8 mouse cellular contexts compared by ENCODE assay signal in genomic region chr10:128526366-128527356, GRCm38 (mm10). TPM values are rescaled to one million over a fixed set of nuclear protein-coding genes. Genes with fewer than 3 reads are reported as not detected.
A peak's percentile ranks its signal among the peaks of the same experiment; 100 is the strongest.
DNase-seq lines count a peak whose midpoint lies in the region; ATAC-seq and TF ChIP-seq lines count a peak whose summit lies in the region.

No protein-coding gene starts in this region.

- no peak for TF ChIP-seq CTCF in liver, adult 2 months (IDR thresholded peaks at IDR 0.05; ENCODE audit: low read depth, low read length)
- no peak for TF ChIP-seq CTCF in intestine, postnatal 0 days (IDR thresholded peaks at IDR 0.05; ENCODE audit: low read depth)

- peak overlapping the region; percentile 98 for H3K4me2 ChIP-seq in embryonic facial prominence, embryonic 15.5 days (replicated peaks)
- H3K4me2 ChIP-seq in intestine, postnatal 0 days (replicated peaks; ENCODE audit: low read depth), result peak overlapping the region; percentile 100
- H3K4me2 ChIP-seq in neural tube, embryonic 13.5 days, result peak overlapping the region; percentile 99

- no peak for ATAC-seq in embryonic facial prominence, embryonic 15.5 days (ENCODE audit: insufficient number of reproducible peaks, low FRiP score, low TSS enrichment, low read depth)
- no peak for ATAC-seq in intestine, postnatal 0 days
- 0 out of 2 replicates have a peak, but pooled peaks have one; percentile 23 for ATAC-seq in neural tube, embryonic 13.5 days (ENCODE audit: low read depth)

- H3K27me3 ChIP-seq in liver, adult 2 months (ENCODE audit: control insufficient read depth, insufficient read depth, low read length), result no peaks in the 10 kb centered on the region
- H3K27me3 ChIP-seq in embryonic facial prominence, embryonic 15.5 days, result no peaks in the 10 kb centered on the region; the same call in none of the 2 replicates
- no peaks in the 10 kb centered on the region for H3K27me3 ChIP-seq in intestine, postnatal 0 days (replicated peaks; ENCODE audit: control insufficient read depth, insufficient read depth, low read length)
- H3K27me3 ChIP-seq in neural tube, embryonic 13.5 days, result peaks cover 9% of the 10 kb centered on the region

- H3K36me3 ChIP-seq in liver, adult 2 months (ENCODE audit: control insufficient read depth, insufficient read depth, low read length), result no peaks in the 10 kb centered on the region
- peaks cover 6% of the 10 kb centered on the region; the same call in 1 of the 2 replicates for H3K36me3 ChIP-seq in embryonic facial prominence, embryonic 15.5 days
- peaks cover 8% of the 10 kb centered on the region for H3K36me3 ChIP-seq in intestine, postnatal 0 days (ENCODE audit: control insufficient read depth, insufficient read depth)
- no peaks in the 10 kb centered on the region for H3K36me3 ChIP-seq in neural tube, embryonic 13.5 days

- WGBS in liver, adult 2 months, result 30% methylated on average over 28 of the region's 28 CpGs
- WGBS in embryonic facial prominence, embryonic 15.5 days, result 25% methylated on average over 28 of the region's 28 CpGs
- WGBS in intestine, postnatal 0 days, result 26% methylated on average over 28 of the region's 28 CpGs
- 29% methylated on average over 28 of the region's 28 CpGs for WGBS in neural tube, embryonic 13.5 days

- no peaks in the 10 kb centered on the region for H3K9me3 ChIP-seq in embryonic facial prominence, embryonic 15.5 days (replicated peaks)
- no peaks in the 10 kb centered on the region for H3K9me3 ChIP-seq in intestine, postnatal 0 days (ENCODE audit: control insufficient read depth)
- no peaks in the 10 kb centered on the region for H3K9me3 ChIP-seq in neural tube, embryonic 13.5 days

- H3K4me3 ChIP-seq in liver, adult 2 months (ENCODE audit: insufficient read depth, low read depth, low read length), result peak overlapping the region; percentile 42
- peak overlapping the region; percentile 90 for H3K4me3 ChIP-seq in embryonic facial prominence, embryonic 15.5 days (replicated peaks)
- peak overlapping the region; percentile 92 for H3K4me3 ChIP-seq in intestine, postnatal 0 days (ENCODE audit: low read depth, low read length)
- H3K4me3 ChIP-seq in neural tube, embryonic 13.5 days, result peak overlapping the region; percentile 76

- peak overlapping the region; percentile 62 for H3K9ac ChIP-seq in liver, adult 2 months (ENCODE audit: low read depth, low read length)
- peak overlapping the region; percentile 12; the same call in 1 of the 2 replicates for H3K9ac ChIP-seq in embryonic facial prominence, embryonic 15.5 days
- peak overlapping the region; percentile 11; the same call in 1 of the 2 replicates for H3K9ac ChIP-seq in intestine, postnatal 0 days (ENCODE audit: low read depth, low read length)
- H3K9ac ChIP-seq in neural tube, embryonic 13.5 days, result peak overlapping the region; percentile 81

- H3K79me2 ChIP-seq in liver, adult 2 months (ENCODE audit: control insufficient read depth, insufficient read depth, low read length), result no peaks in the 10 kb centered on the region

- no peak for DNase-seq in liver, adult 2 months (ENCODE audit: extremely low read depth, low read depth, low spot score)
- no peak for DNase-seq in liver
- DNase-seq in urinary bladder, postnatal 25 days (ENCODE audit: low spot score), result no peak
- no peak for DNase-seq in ovary, postnatal 14 days (ENCODE audit: low spot score)
- DNase-seq in thymus, postnatal 25 days, result no peak

- TF ChIP-seq POLR2A in liver, adult 2 months (IDR thresholded peaks at IDR 0.05; ENCODE audit: extremely low read depth, insufficient read depth, low read length), result no peak

- H3K27ac ChIP-seq in liver, adult 2 months (replicated peaks; ENCODE audit: insufficient read depth, low read depth, low read length), result peak overlapping the region; percentile 5; the same call in 1 of the 2 replicates
- peak overlapping the region; percentile 91 for H3K27ac ChIP-seq in embryonic facial prominence, embryonic 15.5 days (replicated peaks)
- H3K27ac ChIP-seq in intestine, postnatal 0 days (ENCODE audit: low read depth, low read length), result no peak overlapping the region
- no peak overlapping the region for H3K27ac ChIP-seq in neural tube, embryonic 13.5 days (replicated peaks)

- H3K4me1 ChIP-seq in liver, adult 2 months (ENCODE audit: control insufficient read depth, insufficient read depth, low read length), result no peaks in the 10 kb centered on the region; the same call in 1 of the 2 replicates
- H3K4me1 ChIP-seq in embryonic facial prominence, embryonic 15.5 days, result peaks cover 15% of the 10 kb centered on the region
- no peaks in the 10 kb centered on the region for H3K4me1 ChIP-seq in intestine, postnatal 0 days (replicated peaks; ENCODE audit: control insufficient read depth, insufficient read depth, low read length)
- peaks cover 19% of the 10 kb centered on the region for H3K4me1 ChIP-seq in neural tube, embryonic 13.5 days (replicated peaks)

RNA-seq across cellular contexts. Expression of gene Esyt1, which starts 1.0 kb away (rescaled TPM):
- 7.9 and 10.7 TPM in 2 replicates for total RNA-seq in liver, adult 2 months (2014; rRNA removed)
- 9.2 and 12.8 TPM in 2 replicates for polyA plus RNA-seq in liver, adult 2 months (2012; rRNA removed)
- 43.3 and 44.0 TPM in 2 replicates for polyA plus RNA-seq in embryonic facial prominence, embryonic 15.5 days (2015; fragmentation: Nextera tagmentation; extraction: Ambion mirVana)
- polyA plus RNA-seq in intestine, postnatal 0 days (2015; fragmentation: Nextera tagmentation; extraction: Ambion mirVana), result 11.7 and 12.5 TPM in 2 replicates
- polyA plus RNA-seq in neural tube, embryonic 13.5 days (2015; fragmentation: Nextera tagmentation; extraction: Ambion mirVana), result 31.5 and 35.1 TPM in 2 replicates

RNA-seq across cellular contexts. Expression of gene Zc3h10, which starts 20.9 kb away (rescaled TPM):
- 3.2 and 4.4 TPM in 2 replicates for total RNA-seq in liver, adult 2 months (2014; rRNA removed)
- 6.8 and 8.1 TPM in 2 replicates for polyA plus RNA-seq in liver, adult 2 months (2012; rRNA removed)
- 15.8 and 16.0 TPM in 2 replicates for polyA plus RNA-seq in embryonic facial prominence, embryonic 15.5 days (2015; fragmentation: Nextera tagmentation; extraction: Ambion mirVana)
- 10.0 and 10.4 TPM in 2 replicates for polyA plus RNA-seq in intestine, postnatal 0 days (2015; fragmentation: Nextera tagmentation; extraction: Ambion mirVana)
- 19.4 and 19.9 TPM in 2 replicates for polyA plus RNA-seq in neural tube, embryonic 13.5 days (2015; fragmentation: Nextera tagmentation; extraction: Ambion mirVana)

RNA-seq across cellular contexts. Expression of gene Rpl41, which starts 22.4 kb away (rescaled TPM):
- total RNA-seq in liver, adult 2 months (2014; rRNA removed), result 921 and 1,015 TPM in 2 replicates
- 794 TPM in 2 replicates for polyA plus RNA-seq in liver, adult 2 months (2012; rRNA removed)
- 4,202 and 4,259 TPM in 2 replicates for polyA plus RNA-seq in embryonic facial prominence, embryonic 15.5 days (2015; fragmentation: Nextera tagmentation; extraction: Ambion mirVana)
- 2,426 and 2,428 TPM in 2 replicates for polyA plus RNA-seq in intestine, postnatal 0 days (2015; fragmentation: Nextera tagmentation; extraction: Ambion mirVana)
- polyA plus RNA-seq in neural tube, embryonic 13.5 days (2015; fragmentation: Nextera tagmentation; extraction: Ambion mirVana), result 2,522 and 2,730 TPM in 2 replicates

RNA-seq across cellular contexts. Expression of gene Myl6b, which starts 28.2 kb away (rescaled TPM):
- 0.28 and 0.47 TPM in 2 replicates for total RNA-seq in liver, adult 2 months (2014; rRNA removed)
- polyA plus RNA-seq in liver, adult 2 months (2012; rRNA removed), result 1.1 and 1.6 TPM in 2 replicates
- 5.0 and 6.9 TPM in 2 replicates for polyA plus RNA-seq in embryonic facial prominence, embryonic 15.5 days (2015; fragmentation: Nextera tagmentation; extraction: Ambion mirVana)
- 1.3 and 1.8 TPM in 2 replicates for polyA plus RNA-seq in intestine, postnatal 0 days (2015; fragmentation: Nextera tagmentation; extraction: Ambion mirVana)
- 4.1 and 5.0 TPM in 2 replicates for polyA plus RNA-seq in neural tube, embryonic 13.5 days (2015; fragmentation: Nextera tagmentation; extraction: Ambion mirVana)

RNA-seq across cellular contexts. Expression of gene Myl6, which starts 32.7 kb away (rescaled TPM):
- 477 and 556 TPM in 2 replicates for total RNA-seq in liver, adult 2 months (2014; rRNA removed)
- 553 and 575 TPM in 2 replicates for polyA plus RNA-seq in liver, adult 2 months (2012; rRNA removed)
- polyA plus RNA-seq in embryonic facial prominence, embryonic 15.5 days (2015; fragmentation: Nextera tagmentation; extraction: Ambion mirVana), result 1,219 and 1,296 TPM in 2 replicates
- polyA plus RNA-seq in intestine, postnatal 0 days (2015; fragmentation: Nextera tagmentation; extraction: Ambion mirVana), result 2,493 and 2,543 TPM in 2 replicates
- 1,017 and 1,105 TPM in 2 replicates for polyA plus RNA-seq in neural tube, embryonic 13.5 days (2015; fragmentation: Nextera tagmentation; extraction: Ambion mirVana)

Comparison
In these comparisons a context has a peak if more than half of its experiments do, and no peak if none do; other contexts are left out.
1. H3K27ac ChIP-seq: peak in liver, adult 2 months (single experiment) and embryonic facial prominence, embryonic 15.5 days (single experiment); none in intestine, postnatal 0 days (single experiment) and neural tube, embryonic 13.5 days (single experiment).
2. H3K4me3 ChIP-seq: peak in every context shown above with its lines; median percentile 92 in intestine, postnatal 0 days; 90 in embryonic facial prominence, embryonic 15.5 days; 76 in neural tube, embryonic 13.5 days; 42 in liver, adult 2 months.
3. H3K9ac ChIP-seq: peak in every context shown above with its lines; median percentile 81 in neural tube, embryonic 13.5 days; 62 in liver, adult 2 months; 12 in embryonic facial prominence, embryonic 15.5 days; 11 in intestine, postnatal 0 days.
4. Peak in every context shown above with its lines, with median percentiles within 50 percentile points of each other: H3K4me2 ChIP-seq.